Mouse (Mus musculus): ENCODE data around the gene 2010111I01Rik.

Gene 2010111I01Rik

DNA sequence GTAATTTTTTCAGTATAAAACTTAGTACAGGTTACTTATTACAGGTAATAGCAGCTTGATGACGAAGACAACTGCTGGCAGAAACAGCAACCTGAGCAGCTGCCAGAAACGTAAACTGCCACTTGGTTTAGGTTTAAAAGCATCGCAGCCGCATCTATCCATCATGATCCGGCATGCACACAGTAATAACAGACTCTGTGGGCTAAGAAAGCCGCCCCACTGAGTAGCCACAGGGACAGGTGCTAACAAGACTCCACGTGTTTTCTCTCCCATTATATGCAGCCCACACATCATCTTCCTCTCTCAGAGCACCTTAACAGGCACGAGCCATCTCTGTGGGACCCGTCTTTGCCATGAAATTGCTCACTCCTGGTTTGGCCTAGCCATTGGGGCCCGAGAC is 191.6 kb downstream of the 2010111I01Rik start:
- no peak for DNase-seq

GRCm38 (mm10) chr13:63170282-63171073 is 205.8 kb downstream of the 2010111I01Rik start:
- no peak for DNase-seq

GRCm38 (mm10) chr13:63171347-63172096 is 206.8 kb downstream of the 2010111I01Rik start:
- DNase-seq: no peak

GRCm38 (mm10) chr13:63172097-63172445 is 207.4 kb downstream of the 2010111I01Rik start:
- DNase-seq: no peak

- DNase-seq: no peak
Observed at GRCm38 (mm10) chr13:63174252-63175020, 209.7 kb downstream of the 2010111I01Rik start.

DNA sequence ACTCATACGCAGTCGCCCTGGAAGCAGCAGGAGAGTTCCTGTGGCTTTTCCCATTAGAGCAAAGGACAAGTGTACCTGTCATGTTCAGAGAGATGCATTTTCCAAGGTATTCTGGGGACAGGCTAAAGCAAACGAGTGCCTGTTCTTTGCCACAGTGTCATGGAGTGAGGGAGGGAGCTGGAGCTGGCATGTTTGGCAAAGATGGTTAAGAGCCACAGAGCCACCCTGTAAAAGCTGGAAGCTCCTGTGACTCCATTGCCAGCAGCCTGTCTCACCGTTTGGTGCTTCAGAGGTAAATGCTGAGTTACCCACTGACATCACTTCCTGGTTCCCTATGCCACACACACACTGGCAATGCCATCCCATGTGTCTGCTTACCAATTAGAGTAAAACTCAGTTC is 211.4 kb downstream of the 2010111I01Rik start:
- no peak for DNase-seq

DNA sequence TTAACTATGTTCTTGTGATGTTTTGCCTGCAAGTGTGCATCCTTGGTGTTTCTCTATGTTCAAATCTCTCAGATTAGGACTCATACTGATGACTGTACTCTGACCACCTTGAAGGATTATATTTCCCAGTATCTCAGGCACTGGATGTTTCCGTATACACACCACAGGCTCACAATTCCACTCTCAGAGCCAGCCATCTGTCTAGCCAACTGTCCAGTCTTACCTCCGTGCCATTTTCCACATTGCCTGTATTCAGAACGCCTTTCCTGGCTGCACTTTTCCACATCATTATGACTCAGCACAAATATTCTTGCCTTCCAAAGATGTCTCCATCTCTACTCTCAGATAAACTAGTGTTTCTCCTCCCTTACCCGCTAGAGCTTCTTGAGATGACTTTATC is 212.5 kb downstream of the 2010111I01Rik start:
- no peak for DNase-seq

DNA sequence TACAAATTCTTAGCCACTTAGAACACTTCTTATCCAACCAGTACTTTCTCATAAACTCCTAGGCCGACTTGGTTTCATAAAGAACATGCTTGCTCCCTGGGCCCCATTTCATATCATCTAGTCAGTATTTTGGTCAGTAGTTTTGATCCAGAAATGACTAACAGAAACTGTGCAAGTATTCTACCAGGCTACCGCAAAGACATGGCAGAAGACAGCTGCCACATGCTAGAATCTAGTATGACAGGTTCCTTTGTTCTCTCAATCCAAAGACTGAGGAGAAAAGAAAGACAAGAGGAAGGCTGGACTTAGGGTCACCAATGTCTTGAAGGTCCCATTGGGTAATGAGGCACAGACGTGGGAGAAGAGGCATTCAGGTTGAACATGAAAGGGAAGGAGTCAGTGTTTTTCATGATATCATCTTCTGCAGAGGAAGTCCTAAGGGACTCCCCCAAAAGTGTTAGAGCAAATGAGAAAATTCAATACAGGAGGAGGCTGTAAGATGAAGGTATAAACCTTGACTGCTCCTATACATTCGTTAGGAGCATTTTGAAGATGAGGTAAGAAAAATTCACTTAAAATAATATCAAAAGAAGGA is 216.0 kb downstream of the 2010111I01Rik start:
- DNase-seq: no peak

DNA sequence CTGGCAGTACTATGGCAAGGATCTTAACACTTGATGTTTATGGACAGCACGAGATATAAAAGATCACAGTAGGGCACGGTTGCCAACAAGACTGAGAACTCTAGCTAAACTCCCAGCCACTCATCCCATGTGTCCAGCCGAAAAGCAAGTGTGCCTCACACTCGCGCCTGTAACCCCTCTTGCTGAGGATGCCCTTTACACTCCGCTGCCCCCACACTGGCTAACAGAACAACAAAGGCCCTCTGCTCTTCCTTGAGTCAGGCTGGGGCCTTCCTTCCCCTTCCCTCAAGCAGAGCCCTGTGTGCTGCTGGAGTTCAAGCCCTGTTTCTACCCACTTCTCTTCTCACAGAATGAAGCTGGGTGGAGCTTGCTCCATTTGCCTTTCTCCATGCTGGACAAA is 220.3 kb downstream of the 2010111I01Rik start:
- DNase-seq: no peak

GRCm38 (mm10) chr13:63186217-63186616 is 221.5 kb downstream of the 2010111I01Rik start:
- DNase-seq: no peak

DNA sequence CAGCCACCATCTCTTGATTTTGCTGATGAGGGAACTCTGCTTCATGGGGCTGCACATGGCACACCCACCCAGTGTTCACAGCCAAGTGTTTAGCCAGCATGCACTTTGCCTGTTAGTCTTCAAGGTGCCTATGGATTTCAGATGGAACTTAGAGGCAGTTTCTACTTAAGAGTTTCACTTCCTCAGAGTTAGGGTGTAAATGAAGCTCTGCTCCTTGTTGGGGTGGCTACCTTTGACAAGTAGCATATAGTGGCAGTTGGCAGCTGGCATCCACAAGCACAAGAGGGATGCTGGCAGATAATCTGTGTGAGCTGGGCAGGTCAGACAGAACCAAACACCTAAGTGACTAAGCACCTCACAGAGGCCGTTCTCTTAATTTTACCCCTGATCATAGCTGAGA is 221.9 kb downstream of the 2010111I01Rik start:
- DNase-seq: no peak

GRCm38 (mm10) chr13:63187145-63188143 is 222.8 kb downstream of the 2010111I01Rik start:
- peak; percentile 28 to 57 for DNase-seq

GRCm38 (mm10) chr13:63188306-63188705 is 223.6 kb downstream of the 2010111I01Rik start:
- DNase-seq: no peak

DNA sequence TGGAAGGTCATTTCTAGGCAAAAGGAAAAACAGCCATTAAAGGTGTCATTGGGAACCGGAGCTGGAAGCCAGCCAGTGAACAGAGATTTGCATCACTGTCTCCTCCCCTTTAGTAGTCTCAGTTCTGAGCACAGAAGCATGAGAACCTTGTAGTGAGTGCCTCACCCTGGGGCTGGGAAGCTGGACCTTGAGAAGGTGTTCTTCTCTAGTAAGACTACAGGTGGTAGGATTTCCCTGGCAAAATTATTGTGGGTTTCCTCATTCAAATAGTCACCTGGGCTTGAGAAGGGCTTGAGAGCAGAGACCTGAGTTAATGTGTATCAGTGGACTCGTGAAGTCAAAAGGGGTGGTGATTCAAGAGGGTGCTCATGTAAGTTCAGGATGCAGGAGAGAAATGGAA is 224.1 kb downstream of the 2010111I01Rik start:
- peak; percentile 38 to 56 for DNase-seq

DNA sequence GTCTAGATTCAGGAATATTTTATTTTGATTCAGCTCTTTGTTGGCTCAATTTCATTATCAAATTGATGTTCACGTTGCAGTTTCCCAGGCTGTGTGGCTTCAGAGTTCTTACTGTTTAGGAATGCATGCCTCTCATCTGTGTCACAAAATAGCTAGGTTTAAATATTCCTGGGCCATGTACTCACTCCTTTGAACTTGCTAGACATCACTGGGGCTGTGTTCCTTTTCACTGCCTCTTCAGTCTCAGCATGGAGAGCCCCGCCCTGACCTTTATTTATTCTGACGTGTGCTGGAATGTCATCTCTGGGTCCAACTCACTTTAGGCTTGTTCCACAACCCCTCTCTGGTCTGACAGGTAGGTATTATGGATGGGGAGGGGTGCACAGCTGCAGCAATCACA is 228.7 kb downstream of the 2010111I01Rik start:
- no peak for DNase-seq

- DNase-seq: peak in 1 of 2 experiments; percentile 36
Observed at GRCm38 (mm10) chr13:63198038-63198437, 233.3 kb downstream of the 2010111I01Rik start.

- DNase-seq: peak in 1 of 2 experiments; percentile 28
Observed at GRCm38 (mm10) chr13:63199588-63199987, 234.9 kb downstream of the 2010111I01Rik start.

- no peak for DNase-seq
Observed at GRCm38 (mm10) chr13:63203502-63204278, 239.0 kb downstream of the 2010111I01Rik start.

GRCm38 (mm10) chr13:63205750-63206149 is 241.1 kb downstream of the 2010111I01Rik start:
- DNase-seq: no peak

GRCm38 (mm10) chr13:63206396-63206795 is 241.7 kb downstream of the 2010111I01Rik start:
- no peak for DNase-seq

GRCm38 (mm10) chr13:63216537-63216936 is 251.8 kb downstream of the 2010111I01Rik start:
- DNase-seq: no peak
